Mouse (Mus musculus) thymus, postnatal 25 days (tissue): ENCODE results near the gene Tspan9.

ENCODE experiments used
- DNase-seq: peaks from one replicate; pipeline ENCODE4 v3.0.0; 2022

The Tspan9 gene

GRCm38 (mm10) chr6:128132581-128132980 is 10.8 kb downstream of the Tspan9 start:
- no peak for DNase-seq

- no peak for DNase-seq
These were observed 12.0 kb downstream of the Tspan9 start for GRCm38 (mm10) chr6:128131390-128131789.

GRCm38 (mm10) chr6:128130686-128131085 is 12.7 kb downstream of the Tspan9 start:
- DNase-seq, result no peak

- no peak for DNase-seq
These were observed 14.0 kb downstream of the Tspan9 start for GRCm38 (mm10) chr6:128129382-128129781.

GRCm38 (mm10) chr6:128127312-128127711 is 16.1 kb downstream of the Tspan9 start:
- no peak for DNase-seq

GRCm38 (mm10) chr6:128126876-128127275 is 16.5 kb downstream of the Tspan9 start:
- DNase-seq, result no peak

GRCm38 (mm10) chr6:128125464-128125863 is 17.9 kb downstream of the Tspan9 start:
- DNase-seq, result no peak

- no peak for DNase-seq
These were observed 19.0 kb downstream of the Tspan9 start for GRCm38 (mm10) chr6:128124222-128124971.

DNA sequence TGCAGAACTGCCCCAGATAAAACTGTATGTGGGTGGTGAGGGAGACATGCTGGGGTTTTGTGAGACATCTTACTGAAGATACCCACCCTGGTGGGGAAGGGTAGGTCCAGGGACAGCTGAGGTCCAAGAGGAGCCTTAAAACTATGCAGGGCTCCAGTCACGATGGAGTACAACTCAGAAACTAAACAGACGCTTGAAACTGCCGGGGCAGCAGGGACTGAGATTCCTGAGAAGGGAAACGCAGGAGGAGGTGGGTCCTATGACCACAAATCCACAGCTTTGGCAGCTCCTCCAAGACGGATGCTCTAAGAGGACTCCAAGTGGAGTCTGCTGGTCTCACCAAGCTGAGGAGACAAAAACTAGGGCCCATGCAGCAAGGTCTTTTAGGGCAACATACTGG is 21.3 kb downstream of the Tspan9 start:
- DNase-seq, result no peak

DNA sequence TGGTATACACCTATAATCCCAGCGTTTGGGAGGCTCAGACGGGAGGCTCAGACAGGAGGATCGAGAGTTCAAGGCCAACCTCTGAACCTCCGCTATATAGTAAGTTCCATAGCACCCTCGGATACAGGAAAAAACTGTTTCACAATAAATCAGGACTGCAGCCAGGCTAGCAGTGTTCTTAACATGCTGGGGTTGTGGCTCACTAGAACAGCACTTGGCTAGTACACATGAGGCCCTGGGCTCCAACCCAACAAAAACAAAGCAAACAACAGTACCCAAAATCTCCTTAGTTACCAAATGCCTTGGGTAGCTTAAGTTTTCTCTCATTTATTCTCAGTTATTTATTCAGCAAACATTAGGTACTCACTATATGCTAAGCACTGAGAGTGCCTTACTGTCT is 21.7 kb downstream of the Tspan9 start:
- no peak for DNase-seq

DNA sequence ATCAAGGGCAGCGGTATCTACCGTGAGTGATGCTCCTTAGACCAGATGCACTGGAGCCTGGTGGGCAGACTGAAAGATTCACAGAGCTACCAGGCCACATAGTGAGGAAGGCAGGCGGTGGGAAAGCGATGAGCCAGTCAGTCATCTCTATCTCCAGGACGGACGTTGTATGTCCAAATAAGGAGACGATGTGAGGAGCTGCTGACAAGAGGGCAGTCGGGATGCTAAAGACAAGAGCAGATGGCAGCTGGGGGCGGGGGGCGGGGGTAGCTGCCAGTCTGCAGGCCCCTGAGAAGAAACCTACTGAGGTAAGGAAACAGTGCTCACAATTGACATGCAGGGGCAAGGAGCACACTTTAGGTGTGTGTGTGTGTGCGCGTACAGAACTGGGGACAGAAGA is 22.6 kb downstream of the Tspan9 start:
- DNase-seq, result no peak

DNA sequence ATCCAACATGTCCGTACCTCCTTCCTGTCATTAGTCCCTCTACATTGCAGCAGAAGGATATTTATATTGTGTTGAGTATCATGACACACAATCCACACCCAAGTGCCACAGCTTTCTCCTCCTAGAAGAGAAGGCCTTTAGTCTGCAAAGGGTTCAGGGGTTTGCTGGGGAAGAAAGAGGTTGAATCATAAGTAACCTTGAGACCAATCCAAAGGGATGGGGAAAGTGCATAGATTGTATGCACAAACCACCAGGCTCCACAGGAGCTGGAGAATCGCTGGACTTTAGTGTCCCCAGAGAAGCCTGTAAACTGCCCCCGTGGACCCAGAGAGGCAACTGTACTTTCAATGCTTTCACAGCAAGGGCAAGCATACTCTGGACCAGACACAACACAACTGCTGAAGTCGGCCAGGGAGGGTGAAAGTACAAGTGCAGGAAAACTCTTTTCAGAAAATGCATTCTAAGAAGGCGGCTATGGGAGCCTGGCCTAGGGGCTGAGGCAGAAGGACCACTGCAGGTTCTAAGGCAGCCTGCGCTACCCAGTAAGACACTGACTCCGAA is 24.6 kb downstream of the Tspan9 start:
- DNase-seq, result no peak

GRCm38 (mm10) chr6:128116836-128117542 is 26.4 kb downstream of the Tspan9 start:
- DNase-seq, result no peak

GRCm38 (mm10) chr6:128116344-128116743 is 27.1 kb downstream of the Tspan9 start:
- no peak for DNase-seq

- no peak for DNase-seq
These were observed 28.3 kb downstream of the Tspan9 start for GRCm38 (mm10) chr6:128115121-128115520.

DNA sequence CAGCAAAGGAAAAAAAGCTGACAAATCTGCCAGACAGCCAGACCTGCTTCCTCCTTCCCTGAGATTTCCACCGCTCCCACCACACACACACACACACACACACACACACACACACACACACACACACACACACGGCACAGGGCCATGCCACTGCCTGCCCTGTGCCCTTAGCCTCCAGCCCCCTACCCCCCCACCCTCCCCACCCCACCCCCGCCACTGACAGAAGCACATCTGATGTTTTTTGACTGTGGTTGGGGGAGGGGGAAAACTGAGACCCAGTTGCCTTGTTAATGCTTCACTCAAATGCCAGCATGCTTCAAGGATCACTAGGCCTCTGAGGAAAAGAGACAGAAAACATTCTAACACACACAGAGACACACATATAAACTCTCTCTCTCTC is 30.8 kb downstream of the Tspan9 start:
- DNase-seq, result no peak

DNA sequence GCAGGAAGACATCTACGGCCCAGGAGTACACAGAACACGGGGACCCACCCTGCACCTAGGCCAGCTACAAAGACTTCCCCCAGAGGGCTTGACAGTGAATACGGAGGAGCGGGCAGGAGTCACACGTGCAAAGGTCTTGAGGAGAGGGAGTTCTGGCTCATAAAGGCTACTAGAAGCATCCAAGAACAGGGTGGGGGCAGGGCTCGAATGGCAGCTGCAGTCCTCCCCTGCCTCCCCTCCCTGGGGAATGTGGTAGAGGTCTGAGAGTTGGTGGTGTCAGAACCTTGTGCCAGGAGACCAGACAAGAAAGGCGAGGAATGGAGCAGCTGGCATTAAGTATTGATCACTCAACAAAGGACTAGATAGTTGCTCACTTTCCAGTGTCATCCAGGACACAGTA is 31.6 kb downstream of the Tspan9 start:
- DNase-seq, result no peak

DNA sequence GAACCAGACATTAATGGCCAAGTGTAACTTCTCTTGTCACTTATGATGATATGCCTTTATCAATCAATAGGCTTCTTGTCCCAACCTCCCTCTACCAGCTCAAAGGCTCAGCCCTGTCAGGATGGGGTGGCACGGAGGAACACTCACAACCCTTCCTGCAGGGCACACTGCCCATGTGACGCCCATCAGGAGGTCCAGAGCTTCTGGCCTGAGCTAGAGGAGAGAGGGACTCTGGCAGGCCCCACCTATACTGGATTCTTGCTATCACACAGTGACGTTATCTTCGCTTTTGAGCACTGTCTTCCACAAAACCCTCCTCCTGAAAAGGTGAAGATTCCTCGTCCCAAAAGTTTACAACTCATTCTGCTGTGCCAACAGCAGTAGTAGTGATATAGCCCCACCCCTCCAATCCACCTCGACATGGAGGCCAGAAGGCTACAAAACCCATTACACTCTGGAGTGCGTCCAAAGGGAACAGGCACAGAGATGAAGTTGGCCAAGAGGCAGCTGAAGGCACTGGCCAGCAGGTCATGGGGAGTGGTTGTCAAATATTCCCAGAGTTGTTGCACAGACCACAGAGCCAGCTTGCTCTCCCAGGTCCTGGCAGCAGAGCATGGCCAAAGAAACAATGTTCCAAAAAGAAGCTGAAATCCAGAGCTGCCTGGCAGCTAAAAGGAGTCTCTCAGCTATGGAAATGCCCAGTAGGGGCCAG is 34.9 kb downstream of the Tspan9 start:
- DNase-seq, result no peak

DNA sequence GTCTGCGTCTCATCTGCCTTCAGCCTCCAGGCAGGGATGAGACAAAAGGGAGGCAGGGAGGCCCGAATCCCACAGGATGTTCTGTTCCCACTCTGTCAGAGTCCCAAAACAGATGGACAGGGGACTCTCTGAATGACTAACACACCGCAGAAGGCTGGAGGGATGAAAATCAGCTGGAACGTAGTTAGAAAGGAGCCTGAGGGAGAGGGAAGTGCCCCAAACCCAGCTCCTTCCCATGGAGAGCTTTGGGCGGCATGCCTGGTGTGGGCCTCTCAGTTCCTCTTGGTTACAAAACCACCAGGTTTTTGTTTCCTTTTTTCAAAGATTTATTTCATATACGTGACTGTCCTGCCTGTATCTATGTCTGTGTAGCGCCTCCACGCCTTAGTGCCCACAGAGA is 35.7 kb downstream of the Tspan9 start:
- no peak for DNase-seq

GRCm38 (mm10) chr6:128106154-128106553 is 37.2 kb downstream of the Tspan9 start:
- no peak for DNase-seq

DNA sequence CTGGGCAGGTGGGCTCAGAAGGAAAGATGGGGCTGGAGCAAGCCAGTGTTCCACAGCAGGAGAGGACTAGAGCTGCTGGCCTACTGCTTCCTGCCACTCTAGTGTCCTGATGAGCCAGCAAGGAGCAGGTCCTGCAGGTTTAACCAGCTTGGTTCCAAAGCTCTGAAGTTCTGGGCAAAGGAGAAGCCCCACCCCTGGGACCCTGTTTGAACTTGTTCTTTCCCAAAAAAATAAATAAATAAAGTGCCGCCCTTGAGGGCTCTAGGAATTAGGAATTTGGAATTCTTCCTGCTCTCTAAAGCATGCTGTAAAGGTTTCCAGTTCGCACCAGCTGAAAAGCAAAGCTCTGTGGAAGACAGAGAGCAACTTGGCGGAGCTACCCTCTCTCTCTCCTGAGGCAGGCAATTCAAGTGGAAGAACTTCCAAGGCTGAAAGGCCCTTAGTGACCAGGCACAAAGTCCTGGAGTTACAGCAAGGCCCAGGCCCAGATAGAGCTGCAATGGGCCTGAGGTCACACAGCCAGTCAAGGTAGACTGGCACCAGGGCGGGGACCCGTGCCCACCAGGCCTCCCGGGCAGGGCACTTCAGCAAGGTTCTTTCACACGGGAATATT is 38.6 kb downstream of the Tspan9 start:
- DNase-seq, result no peak

DNA sequence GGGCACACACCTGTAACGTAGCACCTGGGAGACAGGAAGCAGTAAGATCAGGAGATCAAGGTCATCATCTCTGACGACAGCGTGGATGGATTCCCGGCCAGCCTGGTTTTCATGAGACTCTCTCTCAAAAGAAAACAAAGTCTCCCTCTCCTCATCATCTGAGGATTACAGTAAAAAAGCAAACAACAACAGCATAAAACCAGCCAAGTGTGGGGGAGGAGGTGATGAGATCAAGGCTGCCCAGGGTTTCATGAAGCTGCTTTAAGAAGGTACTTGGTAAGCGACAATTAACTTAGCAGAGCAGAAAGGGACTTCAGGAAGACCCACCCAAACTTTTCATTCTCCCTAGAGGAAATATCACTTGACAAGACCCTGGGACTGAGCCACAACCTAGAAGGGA is 39.5 kb downstream of the Tspan9 start:
- DNase-seq, result no peak
